Mouse (Mus musculus): ENCODE measurements around the gene Nhlh1. TPM values are rescaled to one million over a fixed set of nuclear protein-coding genes. Genes with fewer than 3 reads are reported as not detected.

Nhlh1 gene
- polyA plus RNA-seq, 1 experiment, result not detected

DNA sequence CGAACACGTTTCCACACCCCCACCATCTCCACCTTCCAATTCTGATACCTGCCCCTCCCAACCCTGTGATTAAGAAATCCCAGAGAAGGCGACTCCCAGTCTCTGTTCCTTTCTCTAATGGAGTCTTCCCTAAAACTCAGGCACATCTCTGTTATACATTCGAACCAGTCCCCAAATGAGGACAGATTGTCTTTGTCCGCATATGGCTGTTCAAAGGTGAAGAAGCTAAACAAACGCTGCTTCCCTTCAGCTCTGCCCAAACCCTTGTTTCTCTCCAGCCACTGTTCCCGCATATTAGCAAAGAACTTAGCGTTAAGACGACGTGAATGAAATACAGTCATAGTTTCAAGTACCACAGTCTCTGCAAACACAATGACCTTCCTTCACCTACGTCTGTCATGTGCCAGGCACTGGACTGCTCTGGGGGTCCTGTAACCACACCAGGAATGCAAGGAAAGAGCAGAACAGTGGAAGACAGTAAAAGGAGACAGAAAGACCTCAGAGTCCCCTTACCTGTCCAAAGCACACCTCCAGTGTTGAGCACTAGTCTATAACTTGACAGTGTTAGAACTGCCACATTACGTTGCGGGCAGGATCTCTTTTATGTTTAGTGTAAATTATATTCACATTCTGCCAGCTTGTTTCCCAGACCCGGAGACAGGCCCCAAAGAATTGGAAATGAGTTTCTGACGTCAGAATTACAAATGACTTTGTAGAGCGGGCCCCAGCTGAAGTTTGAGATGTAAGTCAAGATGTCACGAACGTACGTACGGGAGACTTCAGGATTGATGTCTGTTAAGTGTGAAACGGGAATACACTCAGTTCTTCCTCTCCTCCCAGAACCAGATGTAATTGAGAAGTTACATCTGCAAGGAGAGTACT is 28.7 kb downstream of the Nhlh1 start, which contains the start of gene Vangl2:
Vangl2 (minus strand) TSS at position 51 of the 882 bp plus-strand sequence.
- peak within 1 kb of the TSS; percentile 51 for H3K4me3 ChIP-seq (ENCODE audit: insufficient read depth, low read depth, low read length)
- no peak within 1 kb of the TSS for H3K27ac ChIP-seq (replicated peaks; ENCODE audit: low read depth, low read length)
- no peaks in the 10 kb centered on the region for H3K4me1 ChIP-seq (ENCODE audit: control insufficient read depth, insufficient read depth, insufficient read length, low read length)

DNA sequence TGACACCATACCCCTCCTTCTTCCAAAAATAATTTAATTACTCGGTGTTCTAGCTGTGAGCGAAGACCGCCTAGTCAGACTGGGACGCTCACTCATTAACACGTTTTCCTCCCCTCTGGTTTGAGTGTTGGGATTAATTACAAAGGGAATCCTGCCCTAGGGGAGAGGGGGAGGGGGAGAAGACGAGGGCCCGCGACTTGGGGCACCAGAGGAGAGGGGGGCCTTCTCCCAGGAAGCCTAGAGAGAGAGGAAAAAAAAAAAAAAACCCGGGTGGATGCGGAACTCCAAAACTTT is 29.6 kb downstream of the Nhlh1 start:
- peak overlapping the region; percentile 51; the same call in 1 of the 2 replicates for H3K4me3 ChIP-seq (ENCODE audit: insufficient read depth, low read depth, low read length)
- H3K27ac ChIP-seq (replicated peaks; ENCODE audit: low read depth, low read length), result no peak overlapping the region
- no peaks in the 10 kb centered on the region for H3K4me1 ChIP-seq (ENCODE audit: control insufficient read depth, insufficient read depth, insufficient read length, low read length)

DNA sequence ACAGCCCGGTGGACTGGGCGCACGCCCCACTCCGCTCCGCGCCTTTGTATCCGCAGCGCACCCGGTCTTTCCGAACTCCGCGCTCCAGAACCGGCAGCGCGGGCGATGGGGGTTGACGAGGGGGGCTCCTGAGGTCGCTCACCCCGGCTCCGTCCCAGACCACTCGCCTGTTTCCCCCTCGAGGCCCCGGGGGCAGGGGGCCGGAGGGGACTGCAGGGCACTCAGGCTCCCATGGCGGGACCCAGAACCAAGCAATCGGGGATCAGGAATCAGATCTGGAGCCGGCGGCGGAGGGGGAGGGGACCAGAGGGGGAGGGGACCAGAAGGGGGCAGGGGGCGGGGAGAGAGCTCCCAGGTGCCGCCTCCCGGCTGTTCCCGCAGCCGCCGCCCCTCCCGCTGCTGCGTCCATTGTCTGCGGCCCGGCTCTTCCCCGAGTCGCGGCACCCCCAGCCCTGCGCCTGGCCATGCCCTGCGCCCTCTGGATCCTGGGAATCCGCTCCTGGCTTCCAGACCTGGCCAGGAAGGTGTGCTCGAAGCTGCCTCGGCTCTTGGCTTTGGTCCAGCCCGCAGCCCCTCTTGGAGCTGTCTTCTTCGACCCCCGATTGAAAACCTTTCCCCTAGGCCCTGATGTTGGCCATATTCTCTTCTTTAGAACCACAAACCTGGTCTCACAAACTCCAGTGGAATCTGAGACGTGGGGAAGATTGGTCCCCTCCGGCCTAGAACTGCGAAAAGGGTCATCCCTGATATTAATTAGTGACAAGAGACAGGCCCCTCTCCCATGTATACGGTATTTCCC is 30.2 kb downstream of the Nhlh1 start:
- Histone ChIP-seq H3K27ac (replicated peaks; ENCODE audit: low read depth, low read length) (no peak overlapping the region), H3K4me3 (ENCODE audit: insufficient read depth, low read depth, low read length) (peak overlapping the region; percentile 73), H3K4me1 (ENCODE audit: control insufficient read depth, insufficient read depth, insufficient read length, low read length) (no peaks in the 10 kb centered on the region)

DNA sequence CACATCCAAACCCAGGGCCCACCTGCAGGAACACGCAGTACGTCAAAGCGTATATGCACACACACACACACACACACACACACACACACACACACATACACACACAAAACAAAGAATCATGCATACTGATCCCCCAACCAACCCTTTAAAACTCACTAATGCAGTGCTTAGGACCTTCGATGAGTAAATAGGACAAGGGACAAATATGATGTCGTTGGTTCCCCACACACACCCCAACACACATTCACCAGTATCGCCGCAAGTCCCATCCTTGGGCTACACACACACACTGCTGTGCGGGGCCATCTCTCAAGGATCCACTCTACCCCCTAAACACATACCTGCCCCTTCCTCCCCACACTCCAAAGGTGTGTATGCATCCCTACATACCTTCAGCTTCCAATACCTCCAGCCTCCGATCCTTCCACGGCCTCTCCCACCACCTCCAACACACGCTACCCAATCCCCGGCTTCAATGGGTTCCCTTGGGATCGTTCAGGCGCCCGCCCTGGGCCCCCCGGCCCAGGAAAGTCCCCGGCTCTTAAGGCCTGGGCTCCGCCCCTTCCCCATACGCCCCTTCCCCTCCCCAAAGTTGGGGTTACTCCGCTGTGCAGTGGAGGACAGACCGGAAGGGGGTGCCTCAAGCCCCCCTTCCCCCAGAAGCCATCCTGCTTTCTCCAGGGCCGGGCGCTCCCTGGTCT is 31.0 kb downstream of the Nhlh1 start:
- H3K4me1 ChIP-seq (ENCODE audit: control insufficient read depth, insufficient read depth, insufficient read length, low read length), result no peaks in the 10 kb centered on the region
- H3K27ac ChIP-seq (replicated peaks; ENCODE audit: low read depth, low read length), result no peak overlapping the region
- H3K4me3 ChIP-seq (ENCODE audit: insufficient read depth, low read depth, low read length), result peak overlapping the region; percentile 73

DNA sequence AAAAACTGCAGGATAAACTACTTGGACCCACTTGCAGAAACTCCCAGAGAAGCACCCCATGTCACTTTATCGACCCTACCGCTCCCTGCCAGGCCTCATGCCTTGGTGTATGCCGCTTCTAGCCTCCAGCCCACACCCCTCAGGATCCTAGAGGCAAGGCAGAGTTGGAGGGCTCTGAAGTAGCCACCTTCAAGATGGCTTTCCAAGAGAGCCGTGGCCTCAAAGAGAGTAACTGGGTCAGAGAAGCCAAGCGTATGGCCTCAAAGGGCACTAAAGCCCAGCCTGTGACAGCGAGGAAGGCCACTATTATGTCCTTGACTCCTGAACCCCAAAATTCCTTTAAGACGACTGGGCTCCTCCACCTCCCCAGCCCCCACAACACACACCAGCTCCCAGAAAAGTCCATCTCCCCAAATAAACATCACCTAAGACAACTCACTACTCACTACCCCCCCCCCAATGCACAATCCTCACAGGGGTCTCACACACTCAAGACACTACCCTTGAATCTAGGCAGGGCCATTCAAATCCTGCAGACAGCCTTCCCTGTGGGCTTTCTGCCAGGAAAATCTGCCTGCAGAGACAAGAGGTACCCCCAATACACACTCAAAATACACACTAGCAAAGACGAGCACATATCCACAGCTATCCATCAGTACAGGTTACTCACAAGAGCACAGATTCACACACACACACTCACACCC is 32.0 kb downstream of the Nhlh1 start:
- Histone ChIP-seq H3K4me1 (ENCODE audit: control insufficient read depth, insufficient read depth, insufficient read length, low read length) (no peaks in the 10 kb centered on the region), H3K27ac (replicated peaks; ENCODE audit: low read depth, low read length) (no peak overlapping the region), H3K4me3 (ENCODE audit: insufficient read depth, low read depth, low read length) (no peak overlapping the region)

DNA sequence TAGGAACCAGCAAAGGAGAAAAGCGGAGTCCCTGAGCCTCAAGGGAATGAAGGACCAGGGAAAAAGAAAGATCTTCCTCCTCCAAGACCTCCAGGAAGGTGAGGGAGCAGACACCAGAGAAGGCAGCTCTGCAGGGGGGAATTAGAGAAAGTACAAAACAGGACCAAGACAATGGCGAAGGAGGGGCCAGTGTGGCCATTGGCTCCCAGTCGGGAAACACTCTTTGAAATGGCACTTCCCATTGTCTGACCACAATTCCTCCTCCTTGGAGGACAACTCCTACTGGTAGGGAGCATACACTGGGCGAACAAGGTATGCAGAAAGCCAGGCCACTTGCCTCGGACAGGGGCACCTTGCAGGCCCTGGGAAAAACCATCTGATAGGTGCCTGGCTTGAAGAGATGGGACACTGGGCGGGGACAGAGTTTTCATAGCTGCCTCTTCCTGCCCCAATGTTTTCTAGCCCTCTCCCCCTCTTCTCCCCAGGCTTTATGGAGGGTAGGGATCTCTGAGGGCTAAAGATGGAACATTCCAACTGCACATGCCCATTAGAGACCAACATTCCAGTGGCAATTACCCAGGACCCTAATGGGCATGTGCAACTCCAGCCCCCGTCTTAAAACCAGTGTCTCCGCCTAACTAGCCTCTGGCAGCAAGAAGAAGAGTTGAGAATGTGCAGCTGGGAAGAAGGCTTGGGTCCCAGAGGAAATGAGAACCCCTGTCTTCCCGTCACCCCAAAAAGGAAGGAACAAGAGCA is 33.1 kb downstream of the Nhlh1 start:
- Histone ChIP-seq H3K4me3 (ENCODE audit: insufficient read depth, low read depth, low read length) (no peak overlapping the region), H3K27ac (replicated peaks; ENCODE audit: low read depth, low read length) (no peak overlapping the region), H3K4me1 (ENCODE audit: control insufficient read depth, insufficient read depth, insufficient read length, low read length) (no peaks in the 10 kb centered on the region)

DNA sequence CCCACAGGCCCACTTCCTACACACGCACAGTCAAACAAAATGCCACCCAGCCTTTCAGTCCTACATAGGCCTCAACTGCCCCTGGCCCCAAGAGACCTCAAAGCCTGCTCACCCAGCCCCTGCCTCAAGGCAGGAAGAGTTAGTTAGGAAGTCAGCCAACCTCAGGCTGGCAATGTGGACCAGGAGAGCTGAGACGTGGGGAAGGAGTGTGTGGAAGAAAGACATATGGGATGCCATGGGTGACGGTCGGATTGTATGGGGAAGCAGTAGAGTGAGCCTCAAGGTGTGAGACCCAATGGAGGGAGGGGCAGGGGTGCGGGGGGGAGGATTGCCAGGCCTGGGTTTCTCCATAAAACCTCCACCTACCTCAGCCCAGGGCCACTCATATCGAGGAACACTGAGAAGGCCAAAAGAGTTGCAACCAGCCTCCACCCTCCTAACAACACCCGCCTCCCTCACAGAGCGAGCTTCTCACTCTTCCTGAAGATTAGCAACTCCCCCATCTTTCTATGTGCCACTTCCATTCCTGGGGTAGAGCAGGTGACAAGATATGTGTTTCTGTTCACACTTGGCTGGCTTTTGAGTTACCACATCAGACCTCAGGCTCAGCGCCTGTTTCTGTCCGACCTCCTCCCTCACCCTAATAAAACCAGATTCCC is 37.4 kb downstream of the Nhlh1 start:
- Histone ChIP-seq H3K4me3 (ENCODE audit: insufficient read depth, low read depth, low read length) (no peak overlapping the region), H3K27ac (replicated peaks; ENCODE audit: low read depth, low read length) (no peak overlapping the region), H3K4me1 (ENCODE audit: control insufficient read depth, insufficient read depth, insufficient read length, low read length) (no peaks in the 10 kb centered on the region)

DNA sequence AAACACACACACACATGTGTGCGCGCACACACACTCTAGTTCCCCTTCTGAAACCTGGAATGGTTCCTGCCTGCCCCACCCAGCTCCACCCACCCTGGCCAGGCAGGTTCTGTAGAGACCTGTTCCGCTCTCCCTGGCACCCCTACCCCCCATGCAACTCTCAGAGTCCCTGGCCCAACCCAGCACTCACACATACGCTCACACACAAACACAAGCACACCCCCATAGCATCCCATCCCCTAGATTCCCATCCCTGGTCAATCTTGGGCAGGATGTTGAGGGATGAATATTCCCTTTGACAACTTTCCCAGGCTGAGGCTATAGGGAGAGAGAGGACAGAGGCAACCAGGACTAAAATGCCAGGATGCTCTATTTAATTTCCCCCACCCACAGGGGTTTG is 38.0 kb downstream of the Nhlh1 start:
- H3K4me1 ChIP-seq (ENCODE audit: control insufficient read depth, insufficient read depth, insufficient read length, low read length), result no peaks in the 10 kb centered on the region
- H3K27ac ChIP-seq (replicated peaks; ENCODE audit: low read depth, low read length), result no peak overlapping the region
- no peak overlapping the region for H3K4me3 ChIP-seq (ENCODE audit: insufficient read depth, low read depth, low read length)

DNA sequence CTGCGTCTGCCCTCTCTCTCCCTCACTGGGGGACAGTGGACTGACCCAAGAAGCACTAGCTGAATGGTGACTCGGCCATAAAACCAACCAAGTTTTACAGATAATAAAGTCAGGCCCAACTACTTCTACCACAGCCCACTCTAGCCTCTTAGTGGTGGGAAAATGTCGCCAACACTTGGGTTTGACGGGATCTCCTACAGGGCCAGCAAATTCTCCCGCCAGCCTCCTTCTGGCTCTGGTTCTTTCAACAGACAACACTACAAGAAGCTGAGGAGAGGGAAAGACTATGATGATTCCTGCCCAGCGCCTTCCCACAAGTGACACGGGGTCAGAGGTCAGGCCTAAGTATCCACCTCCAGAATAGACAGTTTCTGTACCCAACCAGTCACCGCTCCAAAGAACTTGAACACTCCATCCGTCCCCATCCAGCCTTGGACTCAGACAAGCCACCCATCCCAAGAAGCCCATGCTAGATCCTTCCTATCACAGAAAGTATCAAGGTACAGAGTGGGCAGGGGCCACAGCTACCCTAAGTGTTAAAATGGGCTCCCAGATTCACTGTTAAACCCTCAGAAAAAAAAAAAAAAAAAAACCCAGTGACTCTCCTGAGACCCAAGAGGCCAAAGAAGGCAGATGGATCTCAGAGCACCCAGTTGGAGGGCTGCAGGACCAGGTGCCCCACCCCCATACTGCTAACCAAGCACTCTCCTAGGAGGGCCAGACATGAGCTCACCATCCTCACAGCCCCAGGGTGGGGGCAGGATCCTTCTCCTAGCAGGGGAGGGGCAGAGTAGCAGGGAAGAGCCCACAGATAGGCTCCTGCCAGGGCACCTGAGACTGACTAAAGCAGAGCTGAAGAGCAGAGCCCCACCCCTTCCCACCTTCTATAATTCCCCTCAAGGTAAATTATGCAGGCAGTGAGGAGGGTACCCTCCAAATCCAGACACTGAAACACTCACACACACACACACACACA is 38.7 kb downstream of the Nhlh1 start:
- Histone ChIP-seq H3K4me3 (ENCODE audit: insufficient read depth, low read depth, low read length) (no peak overlapping the region), H3K4me1 (ENCODE audit: control insufficient read depth, insufficient read depth, insufficient read length, low read length) (no peaks in the 10 kb centered on the region), H3K27ac (replicated peaks; ENCODE audit: low read depth, low read length) (no peak overlapping the region)

DNA sequence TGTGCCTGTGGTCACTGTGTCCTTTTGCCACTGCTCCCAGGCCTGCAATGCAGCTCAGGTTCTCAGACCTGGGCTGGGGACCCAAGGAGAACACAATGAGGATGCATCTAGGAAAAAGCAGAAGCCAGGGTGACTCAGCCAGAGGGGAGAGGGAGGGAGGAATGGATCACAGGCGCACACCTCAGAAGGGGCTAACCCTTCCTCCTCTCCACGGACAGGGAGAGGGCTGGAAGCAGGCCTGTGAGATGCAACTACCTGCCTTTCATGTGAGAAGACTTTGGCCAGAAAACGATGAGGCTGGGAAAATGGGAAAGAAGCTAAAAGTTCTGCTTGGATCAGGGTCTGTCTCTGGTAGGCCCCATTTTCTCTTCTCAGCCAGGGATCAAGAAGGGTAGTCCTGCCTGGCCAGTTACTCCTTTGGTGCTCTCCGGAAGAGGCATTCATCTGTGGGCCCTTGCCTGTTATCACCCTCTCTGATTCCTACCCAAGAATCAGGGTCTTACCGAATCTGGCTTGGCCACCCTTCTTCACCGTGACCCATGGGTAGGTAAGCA is 39.8 kb downstream of the Nhlh1 start:
- no peak overlapping the region for H3K27ac ChIP-seq (replicated peaks; ENCODE audit: low read depth, low read length)
- no peak overlapping the region for H3K4me3 ChIP-seq (ENCODE audit: insufficient read depth, low read depth, low read length)
- H3K4me1 ChIP-seq (ENCODE audit: control insufficient read depth, insufficient read depth, insufficient read length, low read length), result no peaks in the 10 kb centered on the region

DNA sequence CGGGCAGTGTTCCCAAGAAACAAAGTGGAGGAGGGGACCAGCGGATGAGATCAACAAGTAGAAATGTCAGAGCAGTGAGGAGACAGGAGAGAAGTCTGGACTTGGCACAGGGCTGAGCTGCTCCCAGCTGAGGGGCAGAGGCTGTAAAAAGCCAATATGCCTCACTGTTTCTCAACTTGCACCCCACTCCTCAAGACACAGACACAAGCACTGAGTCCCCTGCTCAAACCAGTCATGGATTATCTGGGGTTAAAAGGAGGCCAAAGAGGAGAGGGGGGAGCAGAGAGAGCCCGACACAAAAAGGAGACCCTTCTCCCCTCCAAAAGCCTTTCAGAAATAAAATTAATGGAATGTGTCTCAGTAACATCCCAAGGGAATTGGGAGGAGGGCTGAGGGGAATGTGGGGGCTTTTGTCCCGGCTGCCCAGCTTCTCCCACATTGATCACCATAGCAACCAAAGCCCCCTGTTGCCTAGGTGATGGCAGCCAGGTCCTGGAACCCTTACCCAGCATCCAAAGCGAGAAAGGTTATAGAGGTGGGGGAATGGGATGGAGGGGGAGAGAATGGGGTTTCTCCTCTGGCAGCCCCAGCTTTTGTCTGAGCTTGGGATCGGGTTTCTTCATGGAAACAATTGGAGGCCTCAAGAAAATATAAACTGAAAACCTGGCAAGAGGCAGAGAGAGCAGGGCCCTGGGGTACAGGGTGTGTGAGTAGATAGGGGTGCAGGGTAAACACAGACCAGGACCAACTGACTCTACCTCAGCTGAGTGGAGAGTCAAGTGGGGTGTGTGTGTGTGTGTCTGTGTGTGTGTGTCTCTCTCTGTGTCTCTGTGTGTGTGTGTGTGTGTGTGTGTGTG is 40.5 kb downstream of the Nhlh1 start:
- H3K27ac ChIP-seq (replicated peaks; ENCODE audit: low read depth, low read length), result no peak overlapping the region
- no peak overlapping the region for H3K4me3 ChIP-seq (ENCODE audit: insufficient read depth, low read depth, low read length)
- no peaks in the 10 kb centered on the region for H3K4me1 ChIP-seq (ENCODE audit: control insufficient read depth, insufficient read depth, insufficient read length, low read length)

DNA sequence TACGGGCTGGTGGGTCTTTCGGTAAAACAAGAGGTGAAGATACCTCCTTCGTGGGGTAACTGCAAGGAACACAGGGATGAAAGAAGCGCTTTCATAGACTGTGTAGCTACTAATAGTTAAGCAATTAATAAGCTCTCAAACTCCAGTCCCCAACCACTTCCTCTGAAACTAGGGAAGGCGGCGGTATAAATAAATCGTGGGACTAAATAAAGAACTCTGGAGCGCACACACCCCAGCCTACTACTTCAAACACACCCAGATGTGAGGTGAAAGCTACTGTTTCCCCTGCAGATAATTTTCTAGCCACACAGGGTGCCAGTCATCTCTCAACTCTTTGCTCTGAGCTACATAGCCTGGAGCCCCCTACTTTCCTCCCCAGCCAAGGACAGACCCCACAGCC is 41.3 kb downstream of the Nhlh1 start:
- H3K4me3 ChIP-seq (ENCODE audit: insufficient read depth, low read depth, low read length), result no peak overlapping the region
- no peaks in the 10 kb centered on the region for H3K4me1 ChIP-seq (ENCODE audit: control insufficient read depth, insufficient read depth, insufficient read length, low read length)
- no peak overlapping the region for H3K27ac ChIP-seq (replicated peaks; ENCODE audit: low read depth, low read length)

Data from brown adipose tissue, adult 24 weeks (tissue).